Mouse (Mus musculus) heart, adult 18-20 months (tissue): ENCODE measurements around the gene Ptprt. TPM values are rescaled to one million over a fixed set of nuclear protein-coding genes. Genes with fewer than 3 reads are reported as not detected.
"Not testable (repeated sequence)": the region's sequence is repeated elsewhere in the genome, so short reads cannot be mapped to it uniquely, and the experiment has no call there.

Experiments
- DNase-seq, 2 experiments: peaks; one replicate each; pipeline ENCODE4 v3.0.0; 2021 to 2022; ENCODE audit warnings: mixed read lengths in 1 of 2
- total RNA-seq, 2 experiments: library from RNA; stranded (reverse); gene quantifications; 2 replicates each; pipeline ENCODE4 v1.2.3; 2021

Gene Ptprt
- total RNA-seq, 2 experiments from 2014 or later, result 0.08 to 0.25 TPM

DNA sequence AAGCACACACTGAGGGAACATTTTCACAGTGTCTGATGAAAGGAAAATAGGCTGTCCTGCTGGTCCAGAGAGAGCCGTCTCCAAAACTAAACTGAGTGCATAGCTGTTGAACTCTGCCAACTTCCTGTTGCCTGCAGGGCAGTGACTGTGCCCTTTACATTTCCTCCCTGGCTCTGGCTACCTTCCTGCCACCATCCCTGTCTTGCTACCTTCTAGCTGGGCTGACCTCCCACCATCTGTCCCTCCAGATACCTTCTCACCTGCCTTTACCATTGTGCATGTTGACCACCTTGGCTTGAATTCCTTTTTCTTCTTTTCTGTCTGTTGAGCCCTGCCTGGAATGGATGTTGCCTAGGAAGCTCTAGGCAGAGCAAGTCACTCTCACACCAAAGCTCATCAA lies 1133.8 kb downstream of the Ptprt start:
- no peak for DNase-seq

DNA sequence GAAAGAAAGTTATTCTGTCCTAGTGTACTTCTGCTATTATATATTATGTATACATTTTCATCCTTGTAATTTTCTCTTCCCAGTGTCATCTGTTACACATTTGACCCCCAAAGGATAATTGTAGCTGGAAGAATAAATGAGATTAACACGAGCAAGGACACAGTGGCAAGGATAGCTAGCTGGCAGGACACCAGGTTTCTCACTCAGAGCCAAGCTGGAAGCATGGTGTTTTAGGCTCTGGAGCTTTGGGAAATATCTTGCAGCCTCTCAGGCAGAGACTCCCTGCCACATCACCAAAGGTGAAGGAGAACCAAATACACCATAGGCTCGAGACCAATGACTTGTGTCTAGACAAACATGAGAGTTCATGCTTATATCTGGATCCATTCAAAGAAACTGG lies 1141.3 kb downstream of the Ptprt start:
- no peak for DNase-seq

DNA sequence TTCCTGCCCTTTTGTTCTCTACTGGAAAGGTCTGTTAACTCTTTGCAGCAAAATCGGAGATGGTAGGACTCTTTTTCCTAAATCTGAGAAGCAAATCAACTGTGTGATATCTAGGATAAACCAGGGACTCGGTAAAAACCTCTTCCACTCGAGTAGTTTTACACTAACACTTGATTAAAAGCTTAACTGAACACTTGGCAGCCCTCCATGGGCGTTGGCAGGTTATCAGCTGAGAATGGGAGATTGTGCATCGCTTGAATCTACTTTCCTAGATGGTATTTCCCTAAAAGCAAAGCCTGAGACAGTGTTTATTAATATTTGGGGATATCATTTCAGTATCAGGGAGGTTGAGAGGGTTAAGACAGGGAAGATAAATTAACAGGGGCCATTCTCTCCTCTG lies 1144.0 kb downstream of the Ptprt start:
- peak in 1 of 2 experiments; percentile 15 for DNase-seq

DNA sequence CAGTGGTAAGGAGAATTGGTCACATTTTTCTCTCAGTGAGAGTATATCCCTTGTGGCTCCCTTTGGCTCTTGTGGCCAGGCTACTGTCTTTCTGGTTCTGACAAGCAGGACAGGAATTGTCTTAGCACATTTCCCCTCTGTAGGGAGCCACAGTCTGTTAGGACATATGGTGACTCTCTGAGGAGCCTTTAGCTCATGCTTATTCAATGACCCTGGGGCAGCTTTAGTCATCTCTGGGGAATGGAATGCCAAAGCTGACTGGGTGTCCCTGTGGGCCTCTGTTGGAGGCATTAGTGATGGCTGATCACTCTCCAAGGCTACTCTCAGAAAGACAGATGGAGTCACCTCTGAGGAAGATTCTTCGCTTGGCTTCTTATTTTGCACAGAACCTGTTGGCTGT lies 1147.7 kb downstream of the Ptprt start:
- DNase-seq, result no peak

DNA sequence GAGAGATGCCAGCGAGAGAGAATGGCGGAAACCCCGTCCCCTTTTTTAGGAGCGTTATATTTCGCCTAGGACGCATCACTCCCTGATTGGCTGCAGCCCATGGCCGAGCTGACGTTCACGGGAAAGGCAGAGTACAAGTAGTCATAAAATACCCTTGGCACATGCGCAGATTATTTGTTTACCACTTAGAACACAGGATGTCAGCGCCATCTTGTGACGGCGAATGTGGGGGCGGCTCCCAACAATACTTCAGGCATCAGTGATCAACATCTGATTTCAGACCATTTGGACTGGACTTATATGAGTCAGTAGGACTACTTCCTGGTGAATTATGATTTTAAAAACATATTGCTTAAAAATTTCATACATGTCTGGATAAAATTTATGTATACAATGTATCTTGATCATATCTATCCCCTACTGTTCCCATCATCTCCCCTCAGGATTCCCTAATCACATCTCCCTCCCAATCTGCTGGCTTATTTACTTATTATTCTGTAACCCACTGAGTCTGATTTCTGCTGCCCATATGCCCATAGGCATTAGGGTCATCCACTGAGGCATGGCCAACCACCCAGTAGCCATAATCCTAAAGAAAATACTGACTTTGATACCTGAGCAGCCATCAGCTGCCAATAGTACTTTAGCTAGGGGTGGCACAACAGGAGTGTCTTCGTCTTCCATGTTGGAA lies 1148.9 kb downstream of the Ptprt start:
- not testable (repeated sequence) for DNase-seq

DNA sequence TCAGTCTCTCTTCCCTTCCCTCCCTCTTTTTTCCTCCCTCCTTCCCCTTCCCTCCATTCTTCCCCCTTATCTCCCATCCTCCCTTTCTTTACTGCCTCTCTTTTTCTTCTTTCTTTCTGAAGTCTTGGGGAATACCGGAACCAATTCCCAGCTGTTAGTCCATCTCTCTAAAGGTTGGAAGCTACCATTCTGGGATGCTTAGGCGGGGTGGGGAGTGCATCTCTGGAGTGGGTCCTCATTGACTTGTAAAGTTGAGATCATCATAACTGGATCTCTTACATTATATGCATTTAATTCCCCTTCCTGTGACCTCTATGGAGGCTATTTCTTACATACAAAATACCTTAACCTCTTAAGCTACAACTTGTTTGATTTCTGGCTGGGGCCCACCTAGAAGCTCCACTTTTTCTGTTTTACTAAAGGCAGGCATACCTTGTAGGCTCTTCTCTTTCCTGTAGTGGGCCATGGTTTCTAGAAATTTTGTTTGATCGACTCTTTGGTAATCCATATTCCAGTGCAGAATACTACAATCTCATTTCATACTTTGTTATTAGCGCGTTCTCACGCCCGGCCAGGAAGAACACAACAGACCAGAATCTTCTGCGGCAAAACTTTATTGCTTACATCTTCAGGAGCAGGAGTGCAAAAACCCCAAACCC lies 1149.7 kb downstream of the Ptprt start:
- DNase-seq, result no peak

DNA sequence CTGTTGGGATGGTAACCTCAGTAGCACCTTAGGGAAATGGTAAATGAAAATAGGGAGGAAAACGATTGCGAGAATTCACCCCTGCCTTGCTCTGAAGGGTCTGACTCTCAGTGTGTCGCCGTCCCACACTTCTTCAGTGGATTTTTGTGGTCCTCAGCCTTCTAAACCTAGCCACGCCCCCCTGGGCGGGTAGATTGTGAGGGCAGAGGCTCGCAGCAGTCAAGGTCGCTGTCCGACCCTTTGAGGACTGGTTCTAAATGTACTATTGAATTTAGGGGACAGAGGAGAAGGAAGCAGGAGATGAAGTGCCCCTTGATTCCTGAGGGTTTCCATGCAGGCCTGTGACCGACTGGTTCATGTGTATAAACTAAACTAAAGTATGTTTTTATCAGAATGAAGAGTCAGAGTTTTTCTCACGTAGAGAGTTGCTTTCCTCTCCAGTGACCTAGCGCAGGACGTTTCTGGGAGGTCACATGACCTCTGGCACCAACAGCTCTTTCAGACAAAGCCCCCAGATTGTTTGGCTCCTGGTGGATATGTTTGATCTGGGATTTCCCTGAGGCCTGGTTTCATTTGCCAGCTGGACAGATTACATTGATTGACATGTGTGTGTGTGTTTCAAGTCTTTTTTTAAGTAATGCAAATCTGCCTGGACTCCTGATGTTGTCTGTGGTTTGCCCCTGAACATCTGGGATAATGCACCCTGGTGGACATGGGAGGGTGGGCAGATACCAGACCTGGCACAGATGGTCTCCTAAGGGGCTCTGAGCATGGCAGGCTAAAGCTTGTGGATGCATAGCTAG lies 1161.6 kb downstream of the Ptprt start:
- no peak for DNase-seq

DNA sequence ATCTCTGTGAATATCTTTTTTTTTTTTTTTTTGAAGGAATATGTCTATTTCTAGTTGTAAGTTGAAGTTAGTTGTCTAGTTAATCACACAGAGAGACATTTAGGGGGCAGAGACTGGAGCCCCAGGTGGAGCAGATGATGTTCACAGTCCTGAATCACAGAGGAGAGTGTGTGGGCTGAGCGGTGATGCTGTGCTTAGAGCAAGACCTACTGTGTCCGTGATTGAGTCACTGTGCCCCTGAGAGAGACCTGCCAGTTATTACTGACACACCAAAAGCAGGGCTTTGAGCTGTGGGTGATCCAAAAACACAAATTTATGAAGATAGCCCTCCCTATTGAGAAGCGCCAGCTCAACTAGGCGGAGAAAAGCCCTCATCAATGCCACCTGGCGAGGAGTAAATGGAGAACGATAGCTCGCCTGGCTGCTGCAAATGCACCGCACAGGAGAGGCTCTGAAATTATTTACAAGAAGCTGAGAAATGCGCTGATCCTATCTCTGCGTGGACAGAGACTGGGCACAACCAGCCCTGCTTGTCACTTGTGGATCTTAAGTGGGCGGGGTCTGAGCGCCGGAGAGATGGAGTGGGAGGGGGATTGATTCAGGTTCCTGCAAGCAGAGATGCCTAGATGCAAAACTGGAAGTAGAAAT lies 1162.4 kb downstream of the Ptprt start:
- DNase-seq, result no peak

DNA sequence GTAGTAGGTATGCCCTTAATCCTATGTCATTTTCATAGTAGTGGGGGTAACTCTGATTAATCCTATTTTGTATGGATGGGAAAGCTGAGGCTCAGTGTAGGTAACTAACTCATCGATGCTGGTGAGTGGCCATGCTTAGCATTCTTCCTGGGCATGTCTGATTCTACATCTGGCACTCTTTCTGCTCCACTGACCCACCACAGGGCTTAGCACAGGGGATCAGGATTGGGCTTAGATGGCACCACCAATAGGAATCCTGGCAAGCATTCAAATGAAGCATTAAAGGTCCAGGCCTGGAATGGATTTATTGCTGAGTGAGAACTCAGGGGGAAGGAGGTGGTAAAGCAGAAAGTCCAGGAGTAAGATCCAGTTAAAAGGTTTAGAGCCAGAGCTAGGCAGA lies 1179.2 kb downstream of the Ptprt start:
- no peak for DNase-seq

DNA sequence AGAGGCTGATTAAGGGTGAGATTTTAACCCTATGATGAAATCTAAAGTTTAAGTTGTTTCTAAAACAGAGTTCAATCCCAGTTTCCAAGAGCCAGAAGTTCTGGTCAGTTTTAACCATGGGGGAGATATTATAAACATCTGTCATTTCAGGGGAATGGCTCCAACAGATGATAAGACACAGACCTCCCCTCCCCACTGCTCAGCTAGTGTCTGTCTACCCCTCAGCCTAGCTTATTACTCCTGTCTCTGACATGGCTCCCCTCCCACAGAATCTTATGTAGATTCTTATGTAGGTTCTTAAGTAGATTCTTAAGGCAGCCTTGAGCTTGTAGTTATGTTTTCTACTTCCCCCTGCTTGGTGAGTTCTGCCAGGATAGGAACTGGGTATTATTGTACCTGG lies 1180.5 kb downstream of the Ptprt start:
- no peak for DNase-seq
